Mouse (Mus musculus): Measurements from ENCODE around the gene Ucp2. TPM values are rescaled to one million over a fixed set of nuclear protein-coding genes. Genes with fewer than 3 reads are reported as not detected.

Gene Ucp2
- polyA plus RNA-seq, 1 experiment from 2014 or later = 766 TPM

DNA sequence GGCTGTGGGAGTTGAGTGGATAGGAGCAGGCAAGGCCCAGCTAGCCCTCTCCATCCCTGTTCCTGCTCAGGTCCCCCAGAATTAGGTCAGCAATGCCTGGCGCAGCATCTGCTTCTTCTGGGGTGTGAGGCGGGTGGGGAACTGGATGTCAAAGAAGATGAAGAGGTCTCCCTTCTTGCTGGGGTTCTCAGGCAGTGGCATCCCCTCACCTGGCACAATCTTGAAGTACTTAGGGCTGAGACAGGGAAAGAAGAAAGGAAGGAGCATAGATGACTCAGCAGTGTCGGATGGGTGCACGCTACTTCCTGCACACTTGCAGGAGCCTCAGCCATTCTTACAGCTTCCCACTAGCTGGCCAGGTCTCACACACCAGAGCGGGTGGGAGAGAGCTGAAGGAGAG is 9.9 kb downstream of the Ucp2 start:
- ATAC-seq (ENCODE audit: low read depth) = peak; percentile 7

DNA sequence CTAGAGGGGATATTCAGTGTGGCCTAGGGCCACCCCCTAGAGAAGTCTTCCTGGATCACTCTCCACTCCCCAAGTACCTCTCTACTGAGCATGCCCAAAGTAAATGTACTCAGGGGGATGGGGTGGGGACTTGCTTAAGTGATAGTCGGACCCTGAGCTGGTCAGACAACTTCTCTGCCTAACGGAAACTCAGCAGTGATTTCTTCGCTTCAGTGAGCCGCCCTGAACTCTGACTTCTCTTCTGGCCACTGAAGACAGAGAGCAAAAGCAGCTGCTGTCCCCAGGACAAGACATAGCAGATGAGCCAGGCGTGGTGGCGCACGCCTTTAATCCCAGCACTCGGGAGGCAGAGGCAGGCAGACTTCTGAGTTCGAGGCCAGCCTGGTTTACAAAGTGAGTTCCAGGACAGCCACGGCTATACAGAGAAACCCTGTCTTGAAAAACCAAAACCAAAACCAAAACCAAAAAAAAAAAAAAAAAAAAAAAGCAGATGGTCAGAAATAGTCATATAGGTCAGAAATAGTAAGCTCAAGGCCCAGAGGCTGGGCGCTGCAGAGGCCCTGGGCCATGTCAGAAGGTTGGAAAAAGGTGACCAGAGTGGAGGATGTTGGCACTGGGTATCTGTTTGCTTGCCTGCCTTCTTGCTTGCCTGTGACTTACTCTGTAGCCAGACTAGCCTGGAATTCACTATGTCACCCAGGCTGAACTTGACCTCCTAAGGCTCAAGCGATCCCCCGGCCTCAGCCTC is 11.8 kb downstream of the Ucp2 start:
- Histone ChIP-seq H3K27ac (ENCODE audit: low read length) (no peak overlapping the region), H3K27me3 (ENCODE audit: control insufficient read depth, insufficient read depth, low read depth, low read length) (no peaks in the 10 kb centered on the region), H3K4me3 (ENCODE audit: low read depth, low read length) (no peak overlapping the region), H3K4me1 (ENCODE audit: control insufficient read depth, low read depth, low read length) (peaks cover 38% of the 10 kb centered on the region), H3K9ac (ENCODE audit: low read depth, low read length) (no peak overlapping the region), H3K9me3 (replicated peaks; ENCODE audit: control insufficient read depth, low read length) (no peaks in the 10 kb centered on the region), H3K4me2 (ENCODE audit: low read depth, low read length) (no peak overlapping the region), H3K36me3 (ENCODE audit: control insufficient read depth, insufficient read depth) (peaks cover 7% of the 10 kb centered on the region)
- no peak for ATAC-seq (ENCODE audit: low read depth)
- 72% methylated on average over 13 of the region's 13 CpGs for WGBS (ENCODE audit: insufficient replicate concordance)

More for the DNA sequence above, 9.9 kb downstream of the Ucp2 start:
- no peaks in the 10 kb centered on the region for H3K27me3 ChIP-seq (ENCODE audit: control insufficient read depth, insufficient read depth, low read depth, low read length)
- H3K9me3 ChIP-seq (replicated peaks; ENCODE audit: control insufficient read depth, low read length) = no peaks in the 10 kb centered on the region
- WGBS (ENCODE audit: insufficient replicate concordance) = 30% methylated on average over 5 of the region's 5 CpGs
- no peak overlapping the region; the same call in 1 of the 2 replicates for H3K9ac ChIP-seq (ENCODE audit: low read depth, low read length)
- peaks cover 25% of the 10 kb centered on the region for H3K36me3 ChIP-seq (ENCODE audit: control insufficient read depth, insufficient read depth)
- peak overlapping the region; percentile 74 for H3K27ac ChIP-seq (ENCODE audit: low read length)
- peaks cover 41% of the 10 kb centered on the region for H3K4me1 ChIP-seq (ENCODE audit: control insufficient read depth, low read depth, low read length)
- no peak overlapping the region for H3K4me3 ChIP-seq (ENCODE audit: low read depth, low read length)
- H3K4me2 ChIP-seq (ENCODE audit: low read depth, low read length) = no peak overlapping the region

DNA sequence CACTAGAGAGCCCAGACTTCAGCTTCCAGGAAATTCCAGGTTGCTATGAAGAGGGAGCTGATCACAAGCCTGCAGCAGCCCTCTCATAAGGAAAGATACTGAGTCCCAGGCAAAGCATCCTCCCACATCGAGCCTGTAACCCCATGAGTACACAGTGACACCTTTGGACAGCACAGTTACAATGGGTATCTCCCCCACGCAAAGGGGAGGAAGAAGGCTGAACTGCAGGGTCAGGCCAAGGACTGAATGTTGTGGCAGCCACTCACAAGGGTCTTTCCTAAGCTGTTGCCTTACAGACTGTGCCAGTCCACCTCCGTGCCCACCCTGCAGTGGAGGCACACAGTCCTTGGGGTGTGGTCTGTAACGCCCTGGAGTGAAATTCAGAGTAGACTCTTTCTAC is 13.4 kb downstream of the Ucp2 start:
- WGBS (ENCODE audit: insufficient replicate concordance) = 60% methylated on average over 4 of the region's 4 CpGs
- no peaks in the 10 kb centered on the region; the same call in 1 of the 2 replicates for H3K27me3 ChIP-seq (ENCODE audit: control insufficient read depth, insufficient read depth, low read depth, low read length)

DNA sequence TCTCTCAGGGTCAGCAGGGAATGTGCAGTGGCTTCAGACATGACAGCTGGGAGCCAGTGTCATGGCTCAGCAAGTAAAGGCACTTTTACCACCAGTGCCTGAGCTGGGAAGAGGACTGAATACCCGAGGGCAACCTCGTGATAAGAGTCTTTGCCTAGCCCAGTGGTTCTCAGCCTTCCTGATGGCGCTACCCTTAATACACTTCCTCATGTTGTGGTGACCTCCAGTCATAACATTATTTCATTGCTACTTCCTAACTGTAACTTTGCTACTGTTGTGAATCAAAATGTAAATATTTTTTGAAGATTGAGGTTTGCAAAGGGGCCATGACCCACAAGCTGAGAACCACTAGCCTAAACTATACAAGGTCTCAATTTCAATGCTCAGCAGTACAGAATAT is 15.5 kb downstream of the Ucp2 start:
- H3K4me3 ChIP-seq (ENCODE audit: low read depth, low read length) = no peak overlapping the region
- H3K4me2 ChIP-seq (ENCODE audit: low read depth, low read length) = no peak overlapping the region
- 11% methylated on average over 3 of the region's 3 CpGs for WGBS (ENCODE audit: insufficient replicate concordance)
- H3K36me3 ChIP-seq (ENCODE audit: control insufficient read depth, insufficient read depth) = no peaks in the 10 kb centered on the region
- H3K9ac ChIP-seq (ENCODE audit: low read depth, low read length) = no peak overlapping the region
- H3K27me3 ChIP-seq (ENCODE audit: control insufficient read depth, insufficient read depth, low read depth, low read length) = no peaks in the 10 kb centered on the region; the same call in 1 of the 2 replicates
- no peaks in the 10 kb centered on the region for H3K9me3 ChIP-seq (replicated peaks; ENCODE audit: control insufficient read depth, low read length)
- no peak for ATAC-seq (ENCODE audit: low read depth)
- no peak overlapping the region for H3K27ac ChIP-seq (ENCODE audit: low read length)
- peaks cover 2% of the 10 kb centered on the region for H3K4me1 ChIP-seq (ENCODE audit: control insufficient read depth, low read depth, low read length)

More for the DNA sequence above, 13.4 kb downstream of the Ucp2 start:
- Histone ChIP-seq H3K9ac (ENCODE audit: low read depth, low read length) (no peak overlapping the region), H3K27ac (ENCODE audit: low read length) (no peak overlapping the region), H3K9me3 (replicated peaks; ENCODE audit: control insufficient read depth, low read length) (no peaks in the 10 kb centered on the region), H3K4me3 (ENCODE audit: low read depth, low read length) (no peak overlapping the region), H3K36me3 (ENCODE audit: control insufficient read depth, insufficient read depth) (no peaks in the 10 kb centered on the region), H3K4me2 (ENCODE audit: low read depth, low read length) (no peak overlapping the region), H3K4me1 (ENCODE audit: control insufficient read depth, low read depth, low read length) (peaks cover 23% of the 10 kb centered on the region)
- no peak for ATAC-seq (ENCODE audit: low read depth)

DNA sequence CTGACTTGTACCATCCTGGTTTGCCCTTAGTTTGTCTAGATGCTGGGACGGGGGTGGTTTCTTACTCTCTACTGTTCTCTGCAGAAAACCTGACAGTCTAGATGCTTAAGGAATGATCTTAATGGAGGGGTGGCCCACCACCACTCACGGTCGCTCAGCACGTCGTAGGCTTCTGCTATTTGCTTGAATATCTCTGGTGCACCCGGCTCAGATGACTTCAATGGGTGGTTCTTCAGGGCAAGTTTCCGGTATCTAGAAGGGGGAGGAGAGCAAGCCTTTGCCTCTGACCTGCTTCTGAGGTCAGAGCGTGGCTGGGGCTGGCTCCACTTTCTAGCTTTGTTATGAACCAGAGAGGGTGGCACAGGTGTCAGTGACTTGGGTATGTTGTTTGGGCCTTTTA is 18.5 kb downstream of the Ucp2 start:
- Histone ChIP-seq H3K4me1 (ENCODE audit: control insufficient read depth, low read depth, low read length) (no peaks in the 10 kb centered on the region), H3K27me3 (ENCODE audit: control insufficient read depth, insufficient read depth, low read depth, low read length) (no peaks in the 10 kb centered on the region; the same call in 1 of the 2 replicates), H3K4me3 (ENCODE audit: low read depth, low read length) (no peak overlapping the region), H3K4me2 (ENCODE audit: low read depth, low read length) (no peak overlapping the region), H3K9me3 (replicated peaks; ENCODE audit: control insufficient read depth, low read length) (no peaks in the 10 kb centered on the region), H3K27ac (ENCODE audit: low read length) (no peak overlapping the region), H3K9ac (ENCODE audit: low read depth, low read length) (no peak overlapping the region), H3K36me3 (ENCODE audit: control insufficient read depth, insufficient read depth) (no peaks in the 10 kb centered on the region)
- 53% methylated on average over 8 of the region's 8 CpGs for WGBS (ENCODE audit: insufficient replicate concordance)
- ATAC-seq (ENCODE audit: low read depth) = no peak

DNA sequence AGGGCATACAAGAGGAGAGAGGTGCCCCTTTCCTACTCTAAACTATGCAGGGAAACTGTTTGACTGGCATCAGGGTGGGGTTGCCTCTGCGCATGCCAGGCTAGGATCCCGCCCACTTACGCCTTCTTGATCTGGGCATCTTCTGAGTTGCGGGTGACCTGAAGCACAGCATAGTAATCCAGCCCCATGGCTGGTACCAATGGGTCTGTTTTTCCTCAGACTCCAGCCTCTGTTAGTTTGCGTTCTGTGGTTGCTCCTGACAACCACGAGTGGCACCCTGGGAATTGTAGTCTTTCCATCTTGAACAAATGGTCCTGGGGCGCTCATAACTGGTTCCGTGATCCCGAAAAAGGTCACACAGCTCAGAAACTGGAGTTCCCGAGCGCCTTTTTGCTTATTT is 21.4 kb downstream of the Ucp2 start, which contains the start of gene Dnajb13:
TSS of gene Dnajb13 (minus strand) at position 388 of the 400 bp plus-strand sequence.
- 47% methylated on average over 11 of the region's 11 CpGs for WGBS (ENCODE audit: insufficient replicate concordance)
- no peak within 1 kb of the TSS for H3K27ac ChIP-seq (ENCODE audit: low read length)
- no peak within 1 kb of the TSS for H3K9ac ChIP-seq (ENCODE audit: low read depth, low read length)
- no peaks in the 10 kb centered on the region for H3K36me3 ChIP-seq (ENCODE audit: control insufficient read depth, insufficient read depth)
- H3K27me3 ChIP-seq (ENCODE audit: control insufficient read depth, insufficient read depth, low read depth, low read length) = no peaks in the 10 kb centered on the region; the same call in 1 of the 2 replicates
- no peak for ATAC-seq (ENCODE audit: low read depth)
- no peaks in the 10 kb centered on the region for H3K4me1 ChIP-seq (ENCODE audit: control insufficient read depth, low read depth, low read length)
- H3K4me2 ChIP-seq (ENCODE audit: low read depth, low read length) = no peak within 1 kb of the TSS
- H3K4me3 ChIP-seq (ENCODE audit: low read depth, low read length) = no peak within 1 kb of the TSS
- no peaks in the 10 kb centered on the region for H3K9me3 ChIP-seq (replicated peaks; ENCODE audit: control insufficient read depth, low read length)

DNA sequence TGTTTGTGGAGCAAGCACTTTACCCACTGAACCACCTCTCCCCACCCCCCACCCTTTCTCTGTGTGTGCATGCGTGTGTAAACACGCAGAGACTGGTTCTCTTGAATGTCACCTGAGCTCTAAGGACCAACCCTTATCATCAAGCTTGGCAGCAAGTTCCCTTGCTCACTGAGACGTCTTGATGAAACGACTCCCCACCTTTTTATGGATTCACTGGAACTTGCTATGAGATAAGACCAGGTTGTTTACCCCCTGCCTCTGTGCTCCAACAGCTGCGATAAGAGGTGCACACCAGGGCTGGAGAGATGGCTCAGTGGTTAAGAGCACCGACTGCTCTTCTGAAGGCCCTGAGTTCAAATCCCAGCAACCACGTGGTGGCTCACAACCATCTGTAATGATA is 27.1 kb downstream of the Ucp2 start:
- Histone ChIP-seq H3K9ac (ENCODE audit: low read depth, low read length) (no peak overlapping the region), H3K4me2 (ENCODE audit: low read depth, low read length) (no peak overlapping the region), H3K36me3 (ENCODE audit: control insufficient read depth, insufficient read depth) (no peaks in the 10 kb centered on the region), H3K9me3 (replicated peaks; ENCODE audit: control insufficient read depth, low read length) (no peaks in the 10 kb centered on the region), H3K4me3 (ENCODE audit: low read depth, low read length) (no peak overlapping the region), H3K27me3 (ENCODE audit: control insufficient read depth, insufficient read depth, low read depth, low read length) (no peaks in the 10 kb centered on the region), H3K4me1 (ENCODE audit: control insufficient read depth, low read depth, low read length) (no peaks in the 10 kb centered on the region; the same call in 1 of the 2 replicates), H3K27ac (ENCODE audit: low read length) (no peak overlapping the region)
- 46% methylated on average over 7 of the region's 7 CpGs for WGBS (ENCODE audit: insufficient replicate concordance)
- ATAC-seq (ENCODE audit: low read depth) = no peak

DNA sequence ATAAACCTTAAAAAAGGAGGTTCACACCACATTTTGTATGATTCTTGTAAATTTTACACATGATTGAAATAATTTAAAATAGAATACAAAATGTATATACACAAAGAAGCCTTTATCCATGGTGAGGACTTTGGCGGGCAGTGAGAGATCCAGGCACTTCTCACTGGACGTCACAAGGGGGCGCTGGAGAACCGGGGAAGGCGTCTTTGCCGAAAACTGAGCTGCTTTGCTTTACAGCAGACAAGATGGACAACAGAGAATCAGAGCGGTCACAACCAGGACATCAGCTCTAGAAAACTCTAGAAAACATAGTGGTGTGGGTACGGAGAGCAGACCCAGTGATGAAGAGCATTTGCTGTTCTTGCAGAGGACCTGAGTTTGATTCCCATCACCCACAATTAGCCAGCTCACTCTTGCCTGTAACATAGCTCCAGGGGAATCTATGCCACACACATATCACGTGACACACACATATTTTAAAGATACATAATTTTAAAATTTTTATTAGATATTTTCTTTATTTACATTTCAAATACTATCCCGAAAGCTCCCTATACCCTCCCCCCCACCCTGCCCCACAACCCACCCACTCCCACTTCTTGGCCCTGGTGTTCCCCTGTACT is 27.6 kb downstream of the Ucp2 start:
- ATAC-seq (ENCODE audit: low read depth) = no peak; the same call in 1 of the 2 replicates
- Histone ChIP-seq H3K4me3 (ENCODE audit: low read depth, low read length) (no peak overlapping the region), H3K4me1 (ENCODE audit: control insufficient read depth, low read depth, low read length) (no peaks in the 10 kb centered on the region; the same call in 1 of the 2 replicates), H3K27me3 (ENCODE audit: control insufficient read depth, insufficient read depth, low read depth, low read length) (no peaks in the 10 kb centered on the region), H3K36me3 (ENCODE audit: control insufficient read depth, insufficient read depth) (no peaks in the 10 kb centered on the region), H3K9me3 (replicated peaks; ENCODE audit: control insufficient read depth, low read length) (no peaks in the 10 kb centered on the region), H3K27ac (ENCODE audit: low read length) (no peak overlapping the region), H3K4me2 (ENCODE audit: low read depth, low read length) (no peak overlapping the region), H3K9ac (ENCODE audit: low read depth, low read length) (no peak overlapping the region)
- 17% methylated on average over 10 of the region's 10 CpGs for WGBS (ENCODE audit: insufficient replicate concordance)

DNA sequence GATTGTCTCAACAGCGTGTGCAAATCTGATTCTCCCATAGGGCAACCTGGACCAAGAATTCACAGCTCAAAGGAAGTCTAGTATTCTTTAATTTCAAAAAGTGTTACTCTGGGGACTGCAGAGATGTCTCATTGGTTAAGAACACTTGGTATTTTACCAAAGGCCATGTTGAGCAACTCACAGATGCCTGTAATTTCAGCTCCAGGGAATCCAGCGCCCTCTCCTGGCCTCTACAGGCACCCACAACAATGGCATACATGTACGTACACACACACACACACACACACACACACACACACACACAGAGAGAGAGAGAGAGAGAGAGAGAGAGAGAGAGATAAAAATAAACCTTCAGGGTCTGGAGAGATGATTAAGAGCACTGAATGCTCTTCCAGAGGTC is 29.1 kb downstream of the Ucp2 start:
- H3K4me1 ChIP-seq (ENCODE audit: control insufficient read depth, low read depth, low read length) = no peaks in the 10 kb centered on the region; the same call in 1 of the 2 replicates
- WGBS (ENCODE audit: insufficient replicate concordance) = 48% methylated on average over 3 of the region's 3 CpGs
- H3K36me3 ChIP-seq (ENCODE audit: control insufficient read depth, insufficient read depth) = no peaks in the 10 kb centered on the region
- no peak overlapping the region for H3K27ac ChIP-seq (ENCODE audit: low read length)
- ATAC-seq (ENCODE audit: low read depth) = no peak
- no peak overlapping the region for H3K9ac ChIP-seq (ENCODE audit: low read depth, low read length)
- no peak overlapping the region for H3K4me3 ChIP-seq (ENCODE audit: low read depth, low read length)
- no peaks in the 10 kb centered on the region for H3K27me3 ChIP-seq (ENCODE audit: control insufficient read depth, insufficient read depth, low read depth, low read length)
- no peak overlapping the region for H3K4me2 ChIP-seq (ENCODE audit: low read depth, low read length)
- no peaks in the 10 kb centered on the region for H3K9me3 ChIP-seq (replicated peaks; ENCODE audit: control insufficient read depth, low read length)

All from liver, embryonic 16.5 days (tissue).